Mouse (Mus musculus): ENCODE results near the gene Ntmt1. TPM values are rescaled to one million over a fixed set of nuclear protein-coding genes. Genes with fewer than 3 reads are reported as not detected.
A peak's percentile ranks its signal among the peaks of the same experiment; 100 is the strongest.

The Ntmt1 gene
- total RNA-seq, 2 experiments from 2014 or later = 22.6 to 29.2 TPM

- DNase-seq = peak; percentile 35 to 52
Measured at GRCm38 (mm10) chr2:30864968-30865381, 57.3 kb downstream of the Ntmt1 start.

- DNase-seq = no peak
Measured at GRCm38 (mm10) chr2:30865426-30865825, 57.8 kb downstream of the Ntmt1 start.

- DNase-seq = no peak
Measured at GRCm38 (mm10) chr2:30870863-30871262, 63.2 kb downstream of the Ntmt1 start.

Other genes starting within 250 kb of the Ntmt1 start
- gene Cstad, start 212.8 kb upstream of the Ntmt1 start, total RNA-seq (2021) = 1 to 10 TPM in 1 of 2 experiments, under 1 TPM in 1; 0.57 to 1.2 TPM
- under 1 TPM; 0.49 to 0.74 TPM for gene 1700001O22Rik, start 4.2 kb upstream of the Ntmt1 start, total RNA-seq (2021)
- gene Asb6, start 22.5 kb downstream of the Ntmt1 start, total RNA-seq (2021) = 1 to 10 TPM; 6.6 to 7.4 TPM
- 1 to 10 TPM in 1 of 2 experiments, under 1 TPM in 1; 0.92 to 1.5 TPM for gene Prrx2, start 27.1 kb downstream of the Ntmt1 start, total RNA-seq (2021)
- 1 to 10 TPM; 1.5 to 2.6 TPM for gene Ptges, start 122.0 kb downstream of the Ntmt1 start, total RNA-seq (2021)
- gene Tor1b, start 145.1 kb downstream of the Ntmt1 start, total RNA-seq (2021) = 10 to 100 TPM; 25.2 to 29.1 TPM
- gene Tor1a, start 160.1 kb downstream of the Ntmt1 start, total RNA-seq (2021) = 10 to 100 TPM in 1 of 2 experiments, 1 to 10 TPM in 1; 8.8 to 10.3 TPM
- gene BC005624, start 174.4 kb downstream of the Ntmt1 start, total RNA-seq (2021) = 10 to 100 TPM; 19.4 to 22.9 TPM
- 10 to 100 TPM; 50.1 to 53.8 TPM for gene Usp20, start 174.5 kb downstream of the Ntmt1 start, total RNA-seq (2021)